Mouse (Mus musculus) spleen, adult 2 months (tissue): Measurements from ENCODE around the gene Slc51a.

Experiments used
- CTCF ChIP-seq: fragments of 200-500 bp; IDR thresholded peaks from 2 replicates; pipeline ENCODE4 v1.5.1; 2011; ENCODE audit warnings: mild to moderate bottlenecking, inconsistent platforms; ENCODE audit not compliant: insufficient read depth, insufficient read length, insufficient replicate concordance; ENCODE audit errors: extremely low read depth
- POLR2A ChIP-seq: fragments of 200-500 bp; IDR thresholded peaks from 2 replicates; pipeline ENCODE4 v1.6.1; 2011; ENCODE audit warnings: low read depth, low read length, inconsistent platforms

DNA sequence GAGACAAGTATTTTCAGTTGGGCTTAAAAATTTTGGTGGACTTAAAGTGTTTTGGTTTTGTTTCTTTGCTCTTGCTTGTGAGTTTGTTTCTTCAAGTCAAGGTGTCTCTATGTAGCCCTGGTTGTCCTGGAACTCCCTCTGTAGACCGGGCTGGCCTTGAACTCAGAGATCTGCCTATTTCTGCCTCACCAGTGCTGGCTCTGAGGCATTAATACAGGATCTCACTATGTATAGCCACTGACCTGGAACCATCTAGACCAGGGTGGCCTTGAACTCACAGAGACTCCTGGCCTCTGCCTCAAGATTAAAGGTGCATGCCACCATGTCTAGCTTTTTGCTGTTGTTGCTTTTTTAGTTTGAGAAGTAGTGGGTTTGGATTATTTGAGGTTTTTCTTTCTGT, 55.8 kb downstream of the Slc51a start:
- TF ChIP-seq POLR2A: no peak
- no peak for TF ChIP-seq CTCF
